In genomic region chr6:149307092-149307491, GRCm38 (mm10) we compare ENCODE assay signal across 19 mouse cellular contexts.
"Had no signal": no experiment of that assay in that cellular context is flagged by ENCODE, and none has a peak within 500 bp of the region (broad histone marks: within the 10 kb centered on the region; RNA-seq: fewer than 3 reads in every experiment).

No protein-coding gene starts in this region.

- H3K9me3 ChIP-seq: limb, embryonic 12.5 days; liver, embryonic 15.5 days had no signal

- H3K27me3 ChIP-seq: limb, embryonic 12.5 days; limb, embryonic 15.5 days; liver, embryonic 15.5 days had no signal

- H3K4me3 ChIP-seq: limb, embryonic 12.5 days; limb, embryonic 15.5 days; liver, embryonic 15.5 days had no signal

- H3K9ac ChIP-seq: limb, embryonic 12.5 days; limb, embryonic 15.5 days; liver, embryonic 15.5 days had no signal

- H3K4me2 ChIP-seq: limb, embryonic 12.5 days; limb, embryonic 15.5 days; liver, embryonic 11.5 days; liver, embryonic 15.5 days had no signal

- H3K27ac ChIP-seq: limb, embryonic 12.5 days; limb, embryonic 15.5 days; stomach, postnatal 0 days had no signal

- DNase-seq: kidney, adult 9 months; kidney, postnatal 14 days; kidney, postnatal 4 days; left cerebral cortex, postnatal 4 days; lung, adult 2 months; lung, postnatal 14 days; lung, postnatal 4 days; midbrain, embryonic 14.5 days; right cerebral cortex, adult 18-20 months; right cerebral cortex, postnatal 14 days; right cerebral cortex, postnatal 4 days; thymus, adult 2 months; thymus, postnatal 14 days; thymus, postnatal 4 days had no signal
